Mouse (Mus musculus) cerebellum, adult 11-12 months (tissue): ENCODE results near the gene Esm1.
"Not testable (repeated sequence)": the region's sequence is repeated elsewhere in the genome, so short reads cannot be mapped to it uniquely, and the experiment has no call there.

Experiments used
- DNase-seq: peaks from one replicate; pipeline ENCODE4 v3.0.0; 2022

Gene Esm1

DNA sequence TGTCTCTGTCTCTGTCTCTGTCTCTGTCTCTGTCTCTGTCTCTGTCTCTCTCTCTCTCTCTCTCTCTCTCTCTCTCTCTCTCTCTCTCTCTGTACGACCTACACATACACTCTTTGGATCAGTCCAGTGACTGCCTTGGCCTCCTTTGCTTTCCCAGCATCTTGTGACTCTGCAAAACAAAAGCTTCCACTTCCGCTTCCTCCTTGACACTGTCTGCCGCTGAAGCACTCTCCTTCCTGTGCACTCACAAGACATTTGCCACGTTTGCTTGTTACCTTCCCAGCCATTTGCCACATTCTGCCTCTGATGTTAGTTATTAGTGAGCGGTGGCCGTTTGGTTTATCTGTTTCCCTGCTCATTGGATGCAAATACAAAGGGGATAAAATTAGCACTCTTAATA is 32.7 kb downstream of the Esm1 start:
- no peak for DNase-seq

DNA sequence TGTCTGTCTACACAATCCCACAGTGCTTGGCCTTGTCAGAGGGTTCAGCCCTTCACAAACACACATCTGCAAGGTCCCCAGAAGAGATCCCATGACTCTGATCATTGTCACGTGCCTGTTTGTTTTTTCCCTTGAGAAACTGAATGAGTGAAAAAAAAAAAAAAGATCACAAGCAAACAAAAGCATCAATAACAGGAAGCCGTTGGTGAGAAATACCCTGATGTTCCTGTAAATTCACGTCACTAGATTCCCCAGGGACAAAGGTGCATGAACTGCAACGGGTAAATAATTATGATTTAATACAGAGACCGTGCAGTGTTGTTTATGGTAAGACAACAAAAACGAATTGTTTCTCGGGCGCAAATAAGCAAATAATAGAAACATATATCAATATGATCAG is 35.6 kb downstream of the Esm1 start:
- DNase-seq: no peak

DNA sequence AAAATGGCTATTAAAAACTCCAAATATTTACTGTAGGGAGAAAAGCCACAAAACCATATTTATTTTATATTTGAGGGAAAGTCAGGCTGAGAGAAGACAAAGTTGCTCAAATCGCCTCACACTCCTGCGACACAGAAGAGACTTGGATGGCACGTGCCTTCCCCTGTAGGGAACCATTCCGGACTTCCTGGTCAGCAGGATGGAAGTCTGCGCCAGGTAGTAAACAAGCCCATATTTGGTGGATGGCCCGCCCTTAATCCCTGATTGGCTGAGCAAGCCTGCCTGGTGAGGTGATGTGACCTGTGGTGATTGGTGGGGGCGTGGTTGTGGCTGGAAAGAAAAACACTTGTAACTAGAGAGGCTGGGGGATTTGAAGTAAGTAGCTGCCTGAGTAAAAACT is 43.1 kb downstream of the Esm1 start:
- not testable (repeated sequence) for DNase-seq

- no peak for DNase-seq
Measured at GRCm38 (mm10) chr13:113256766-113257165, 47.3 kb downstream of the Esm1 start.

GRCm38 (mm10) chr13:113257190-113257589 is 47.7 kb downstream of the Esm1 start:
- no peak for DNase-seq

DNA sequence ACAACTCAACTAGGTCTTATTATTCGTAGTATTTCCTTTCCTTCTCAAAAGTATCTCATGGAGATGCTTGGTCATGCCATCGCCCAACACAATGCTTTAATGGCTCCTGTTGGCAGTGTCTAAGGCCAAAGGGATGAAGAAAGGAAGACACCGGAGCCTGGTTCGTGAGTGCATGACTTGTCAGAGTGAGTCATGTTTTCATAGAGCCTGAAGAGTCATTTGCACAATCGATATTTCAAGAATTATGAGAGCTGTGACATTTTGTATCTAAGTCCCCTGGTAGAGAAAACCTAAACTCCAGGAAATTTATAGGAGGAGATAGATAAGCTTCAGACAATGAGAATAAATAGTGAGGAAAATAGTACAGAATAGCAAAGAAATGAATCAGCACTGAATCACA is 49.8 kb downstream of the Esm1 start:
- DNase-seq: no peak

DNA sequence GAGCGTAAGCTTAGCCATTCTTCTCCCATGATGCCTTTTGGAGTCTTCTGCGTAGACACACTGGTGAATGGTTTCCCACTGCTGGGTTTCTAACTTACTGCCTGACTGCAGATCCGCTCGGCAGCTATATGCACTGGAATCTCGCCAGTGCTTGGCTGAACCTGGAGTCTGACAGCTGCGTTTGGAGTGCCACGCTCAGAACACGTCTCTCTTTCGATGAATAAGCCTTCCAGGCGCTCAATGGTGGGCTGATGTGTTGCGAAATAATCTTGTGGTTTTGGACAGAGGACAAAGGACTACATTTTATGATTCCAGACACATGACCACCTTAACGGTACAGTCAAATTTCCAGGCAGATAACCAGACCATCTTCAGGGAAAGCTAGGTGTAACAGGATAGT is 53.4 kb downstream of the Esm1 start:
- DNase-seq: no peak

DNA sequence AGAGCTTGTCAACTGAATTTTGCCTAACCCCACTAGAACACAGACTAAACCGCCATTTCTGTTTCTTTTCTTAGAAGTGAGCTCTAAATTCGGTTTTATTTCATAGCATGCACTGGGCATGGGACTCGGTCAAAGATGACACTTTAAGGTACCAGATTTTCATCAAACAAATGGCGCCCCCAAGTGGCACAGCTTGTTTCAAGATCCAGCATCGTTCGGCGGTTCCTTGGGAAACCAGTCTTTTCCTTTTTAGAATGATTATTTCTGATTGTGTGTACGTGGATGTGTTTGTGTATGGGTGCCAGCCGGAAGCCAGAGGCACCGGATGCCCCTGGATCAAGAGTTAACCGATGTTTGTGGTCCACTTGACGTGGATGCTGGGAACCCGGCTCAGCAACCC is 55.8 kb downstream of the Esm1 start:
- no peak for DNase-seq

- DNase-seq: peak; percentile 18
Measured at GRCm38 (mm10) chr13:113266495-113266951, 57.1 kb downstream of the Esm1 start.

GRCm38 (mm10) chr13:113267204-113267603 is 57.7 kb downstream of the Esm1 start:
- DNase-seq: no peak
